Mouse (Mus musculus) WW6 (cell line): ENCODE data around the gene Fads3.

ENCODE experiments used
- DNase-seq: peaks from one replicate; pipeline ENCODE4 v3.0.0-alpha.2; 2013; ENCODE audit warnings: low read depth, low spot score

Fads3 gene

DNA sequence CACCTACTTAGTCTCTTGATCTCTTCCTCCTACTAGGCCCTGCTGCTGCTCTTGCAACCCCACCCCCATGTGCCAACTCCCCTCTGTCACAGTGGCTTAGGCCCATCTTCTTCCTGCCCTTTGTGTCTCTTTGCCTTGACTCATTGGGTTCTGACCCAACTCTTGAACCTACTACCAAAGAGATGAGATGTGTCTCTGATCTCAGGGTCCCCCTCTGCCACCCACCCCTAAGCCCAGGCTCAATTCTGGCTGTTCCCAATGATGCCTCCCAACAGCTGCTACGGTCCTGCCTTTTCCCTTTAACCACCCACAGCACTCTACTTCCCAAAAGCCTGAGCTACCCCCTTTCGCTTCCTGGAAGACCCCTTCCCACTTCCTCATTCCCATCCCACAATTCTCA lies 19.4 kb upstream of the Fads3 start:
- no peak for DNase-seq

- no peak for DNase-seq
Observed at GRCm38 (mm10) chr19:10022414-10023303, 18.7 kb upstream of the Fads3 start.

DNA sequence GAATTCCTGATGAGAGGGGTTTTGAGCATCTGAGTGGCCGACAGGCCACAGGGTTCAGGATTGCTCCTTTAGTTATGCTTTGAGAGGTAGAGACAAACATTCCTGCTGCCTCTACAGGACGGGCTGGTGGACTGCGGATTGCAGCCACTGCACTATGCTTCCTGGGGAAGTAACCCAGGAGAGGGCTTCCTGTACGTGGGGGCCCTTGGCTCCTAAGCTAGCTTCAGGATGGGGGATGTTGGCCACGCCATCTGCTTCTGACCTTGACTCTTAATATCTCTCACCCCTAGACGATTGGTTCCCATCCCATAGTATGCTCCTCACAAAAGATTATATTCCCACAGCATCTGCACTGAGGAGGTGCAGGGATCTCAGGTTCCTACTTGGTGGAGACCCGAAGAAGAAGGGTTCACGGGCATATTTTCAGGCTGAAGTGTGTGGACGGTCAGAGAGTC lies 18.0 kb upstream of the Fads3 start:
- DNase-seq = no peak

DNA sequence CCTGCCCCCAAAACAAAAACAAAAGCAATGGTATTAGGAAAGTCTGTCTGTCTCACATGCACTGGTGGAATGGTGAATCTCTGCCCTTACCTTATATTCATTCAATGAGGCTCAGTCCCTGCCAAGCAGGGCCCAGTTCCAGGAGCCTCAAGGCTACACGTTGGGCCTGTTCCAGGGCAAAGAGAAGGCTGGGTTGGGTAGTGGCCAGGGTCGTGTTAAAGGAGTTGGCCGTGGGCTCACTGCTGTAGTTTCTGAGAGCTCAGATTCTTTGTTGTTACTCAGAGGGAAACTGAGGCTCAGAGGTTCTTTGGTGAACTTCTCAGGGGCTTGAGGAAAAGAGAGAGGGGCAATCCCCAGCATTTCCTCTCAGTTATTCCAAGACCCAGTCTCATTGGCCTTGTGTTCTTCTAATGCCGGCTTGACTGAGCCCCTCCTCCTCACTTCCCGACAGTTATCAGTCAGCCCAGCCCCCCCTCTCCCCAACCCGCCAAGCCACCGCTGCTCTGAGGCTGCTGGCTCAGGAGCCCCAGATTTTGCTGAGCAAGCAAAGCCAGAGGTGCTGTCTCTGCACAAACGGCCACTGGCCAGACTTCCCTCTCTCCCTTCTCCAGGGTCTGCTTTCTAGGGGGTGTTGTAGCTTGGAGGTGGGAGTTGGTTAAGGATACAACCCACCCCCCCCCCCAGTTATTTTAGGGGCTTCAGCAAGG lies 16.0 kb upstream of the Fads3 start:
- DNase-seq = no peak

DNA sequence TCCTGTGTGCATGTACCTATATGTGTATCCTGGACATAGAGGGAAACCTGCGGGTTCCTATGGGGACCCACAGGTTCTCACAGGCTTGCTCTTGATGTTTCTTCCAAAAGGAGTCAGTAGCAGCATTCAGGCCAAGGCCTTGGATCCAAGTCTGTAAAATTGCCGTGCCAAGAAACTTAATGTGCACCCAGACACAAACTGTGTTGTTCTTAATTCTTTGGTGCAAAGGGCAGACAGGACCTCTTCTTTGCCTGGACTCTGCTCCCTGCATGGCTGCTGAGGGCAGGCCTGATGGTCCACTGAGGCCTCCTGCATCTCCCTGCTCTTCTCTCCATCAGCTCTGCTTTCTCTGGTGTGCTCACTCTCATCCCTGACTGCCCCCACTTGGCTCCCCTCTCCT lies 11.6 kb upstream of the Fads3 start:
- no peak for DNase-seq

DNA sequence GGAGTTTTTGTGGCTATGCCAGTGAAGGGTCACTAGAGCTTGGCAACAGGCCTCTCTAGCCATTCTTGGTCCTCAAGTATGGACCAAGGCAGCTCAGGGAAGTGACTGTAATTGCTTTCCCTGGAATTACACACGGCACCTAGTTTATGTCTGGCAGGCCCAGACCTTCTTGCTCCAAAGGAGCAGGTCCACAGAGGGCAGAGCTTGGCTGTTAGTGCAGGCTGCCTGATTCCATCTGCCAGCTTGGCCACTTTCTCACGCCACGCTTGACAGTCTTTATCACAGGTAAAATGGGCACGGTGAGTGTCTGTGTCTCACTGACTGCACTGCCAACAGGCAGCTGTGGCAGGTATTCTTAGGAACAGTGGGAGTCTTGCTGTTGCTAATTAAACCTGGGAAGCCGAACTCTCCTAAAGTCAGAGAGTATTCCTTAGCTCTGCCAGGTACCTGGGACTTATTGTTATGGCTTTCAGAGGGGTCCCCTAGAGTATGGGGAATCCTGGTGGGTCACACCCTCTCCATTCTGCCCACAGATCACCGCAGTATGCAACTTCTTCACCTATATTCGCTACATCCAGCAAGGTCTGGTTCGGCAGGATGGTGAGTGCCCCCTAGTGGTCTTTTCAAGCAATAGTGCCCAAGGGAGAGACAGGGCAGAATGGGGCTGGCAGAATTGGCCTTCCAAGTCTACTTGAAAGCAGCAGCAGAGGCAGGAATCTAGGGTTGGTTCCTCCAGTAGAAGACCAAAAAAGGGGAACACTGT lies 8.0 kb upstream of the Fads3 start:
- no peak for DNase-seq

DNA sequence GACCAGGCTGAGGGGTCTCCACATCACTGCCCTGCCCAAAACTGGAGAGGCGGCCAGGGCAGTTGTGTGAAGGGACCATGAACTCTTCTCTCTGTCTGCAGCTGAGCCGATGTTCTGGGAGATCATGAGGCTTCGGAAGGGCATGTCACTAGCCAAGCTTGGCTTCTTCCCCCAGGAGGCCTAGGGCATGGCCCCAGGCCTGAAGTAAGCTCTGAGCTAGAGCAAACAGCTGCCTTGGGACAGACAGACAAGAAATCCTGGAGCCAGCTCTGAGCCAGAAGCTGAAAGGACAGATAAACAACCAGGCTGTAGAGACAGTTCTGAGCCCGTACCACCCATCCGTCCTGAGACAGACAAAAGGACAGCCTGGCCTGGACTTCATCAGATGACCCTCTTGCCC lies 7.0 kb upstream of the Fads3 start:
- no peak for DNase-seq

DNA sequence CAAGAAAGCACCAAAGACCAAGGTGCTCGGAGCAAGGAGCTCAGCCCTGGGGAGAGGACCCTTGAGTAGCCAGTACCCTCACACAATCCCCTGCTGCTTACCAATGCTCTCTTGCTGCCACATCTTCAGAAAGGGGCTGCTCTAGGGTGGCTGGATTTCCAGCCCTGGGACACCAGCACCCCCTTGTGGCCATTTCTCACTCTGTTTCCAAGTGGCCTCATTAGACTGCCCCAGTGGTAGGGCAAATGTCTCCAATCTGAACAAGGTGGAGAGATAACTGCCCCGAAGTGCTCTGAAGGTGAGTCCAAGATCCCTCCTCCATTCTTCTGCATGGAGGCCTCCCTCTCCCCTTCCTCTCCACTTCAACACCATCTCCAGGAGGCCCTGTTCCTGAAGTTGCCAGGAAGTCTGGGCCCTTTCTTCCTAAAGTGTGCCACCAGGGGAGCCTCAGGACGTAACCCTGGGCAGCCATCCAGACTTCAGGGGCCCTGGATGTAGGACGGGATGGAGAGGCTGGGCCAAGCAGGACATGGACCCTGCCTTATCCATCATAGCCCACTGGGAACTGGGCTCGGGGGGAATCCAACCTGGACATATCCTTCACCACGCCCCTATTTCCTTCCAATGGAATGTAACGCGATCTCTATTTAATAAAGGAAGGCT lies 6.5 kb upstream of the Fads3 start:
- DNase-seq = no peak

- no peak for DNase-seq
Observed at GRCm38 (mm10) chr19:10037534-10037933, 3.8 kb upstream of the Fads3 start.

GRCm38 (mm10) chr19:10038364-10038763 lies 3.0 kb upstream of the Fads3 start:
- DNase-seq = no peak

DNA sequence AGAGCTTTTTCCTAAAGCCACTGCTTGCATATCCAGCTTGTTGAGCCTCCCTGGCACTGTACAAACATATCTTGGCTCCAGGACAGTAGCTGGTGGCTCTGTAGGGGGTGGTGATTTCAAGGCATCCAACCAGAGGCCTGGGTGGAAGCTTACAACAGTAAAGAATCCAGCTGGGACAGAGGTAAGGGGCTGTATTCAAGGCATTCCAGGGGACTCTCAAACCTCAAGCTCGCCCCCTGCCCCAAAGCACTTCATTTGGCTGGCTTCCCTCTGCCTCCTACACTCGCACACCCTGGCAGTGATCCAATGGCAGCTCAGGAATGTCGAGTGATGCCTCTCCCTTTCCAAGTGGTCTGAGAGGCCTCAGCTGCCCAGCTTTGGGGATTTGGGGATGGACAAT lies 2.5 kb upstream of the Fads3 start:
- no peak for DNase-seq

- no peak for DNase-seq
Observed at GRCm38 (mm10) chr19:10039615-10040014, 1.8 kb upstream of the Fads3 start.

DNA sequence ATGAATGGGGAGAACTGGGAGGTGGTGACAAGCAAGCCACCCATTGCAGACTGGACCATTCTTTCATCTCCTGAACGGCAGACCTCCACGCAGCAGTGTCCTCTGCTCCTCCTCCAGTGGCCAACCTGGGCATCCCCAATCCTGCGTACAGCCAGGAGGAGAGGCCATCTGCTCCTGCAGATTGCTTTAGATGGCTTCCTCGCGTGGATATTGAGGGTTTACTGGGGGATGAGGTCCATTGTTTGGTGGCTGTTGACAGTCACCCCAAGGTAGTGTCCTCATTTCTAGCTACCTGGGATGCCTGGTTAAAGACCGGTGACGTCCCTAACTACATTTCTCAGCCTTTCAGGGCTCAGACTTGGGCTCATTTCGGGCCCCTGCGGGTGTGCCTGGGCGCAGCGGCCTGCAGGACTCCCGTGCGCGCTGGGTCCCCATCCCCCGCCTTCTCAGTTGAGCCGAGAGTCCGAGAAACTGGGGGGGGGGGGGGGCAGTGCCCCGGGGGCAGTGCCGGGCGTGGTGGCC lies 442 bp upstream of the Fads3 start:
- DNase-seq = no peak

GRCm38 (mm10) chr19:10042232-10042631 lies 863 bp downstream of the Fads3 start:
- no peak for DNase-seq

GRCm38 (mm10) chr19:10042816-10043215 lies 1.4 kb downstream of the Fads3 start:
- DNase-seq = no peak

- DNase-seq = no peak
Observed at GRCm38 (mm10) chr19:10043643-10044042, 2.3 kb downstream of the Fads3 start.

DNA sequence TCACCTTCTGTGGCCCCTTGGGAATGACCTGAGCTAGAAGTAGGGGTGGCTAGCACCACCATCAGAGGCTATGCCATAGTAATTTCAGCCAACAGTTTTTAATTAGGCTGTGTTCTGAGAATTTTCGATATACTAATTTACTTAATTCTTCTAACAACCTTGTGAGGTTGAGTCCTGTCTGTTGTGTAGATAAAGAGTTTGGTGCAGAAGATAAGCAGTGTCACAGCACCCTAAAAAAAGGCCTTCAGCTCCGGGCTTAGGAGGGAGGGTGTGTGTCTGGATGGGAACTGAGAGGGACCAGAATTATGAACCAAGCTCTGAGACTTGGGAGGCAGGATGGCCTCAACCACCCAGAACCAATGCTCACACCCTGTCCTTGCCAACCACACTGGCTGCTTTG lies 4.3 kb downstream of the Fads3 start:
- no peak for DNase-seq

- no peak for DNase-seq
Observed at GRCm38 (mm10) chr19:10046346-10046745, 5.0 kb downstream of the Fads3 start.

DNA sequence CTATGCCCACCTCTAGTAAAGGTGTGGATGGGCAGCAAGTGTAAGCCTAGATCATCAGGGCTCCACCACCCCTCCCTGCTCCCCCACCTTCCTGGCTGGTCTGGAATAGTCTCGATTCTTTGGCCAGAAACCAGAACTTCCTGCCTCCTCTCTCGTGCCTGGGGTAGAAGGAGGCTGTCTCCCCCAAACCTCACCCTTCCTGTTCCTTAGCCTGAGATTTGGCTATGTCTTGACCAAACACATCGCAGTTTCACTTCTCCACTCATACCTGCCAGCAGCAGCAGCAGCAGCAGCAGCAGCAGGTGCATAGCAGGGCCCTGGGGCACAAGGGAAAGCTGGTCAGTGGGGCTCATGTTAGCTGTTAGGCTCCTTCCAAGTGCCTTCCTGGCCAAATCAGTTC lies 5.6 kb downstream of the Fads3 start:
- DNase-seq = no peak

DNA sequence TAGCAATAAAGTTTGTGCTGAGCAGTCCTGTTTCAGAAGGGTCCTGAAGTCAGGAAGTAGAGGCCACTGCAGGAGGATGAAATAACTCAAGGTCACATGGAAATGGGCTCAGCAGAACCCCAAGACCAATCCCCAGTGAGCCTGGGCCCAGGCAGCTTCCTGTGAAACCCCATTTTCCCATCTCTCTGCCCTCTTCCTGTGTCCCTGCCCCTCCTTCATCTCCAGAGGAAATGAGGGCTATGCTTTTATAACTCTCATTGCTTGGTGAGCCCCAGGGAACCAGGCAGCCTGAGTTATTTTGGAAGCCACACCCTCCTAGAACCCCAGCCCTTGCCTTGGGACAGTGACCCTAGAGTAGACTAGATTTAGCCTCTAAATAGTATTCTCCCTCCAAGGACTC lies 8.2 kb downstream of the Fads3 start:
- DNase-seq = no peak

DNA sequence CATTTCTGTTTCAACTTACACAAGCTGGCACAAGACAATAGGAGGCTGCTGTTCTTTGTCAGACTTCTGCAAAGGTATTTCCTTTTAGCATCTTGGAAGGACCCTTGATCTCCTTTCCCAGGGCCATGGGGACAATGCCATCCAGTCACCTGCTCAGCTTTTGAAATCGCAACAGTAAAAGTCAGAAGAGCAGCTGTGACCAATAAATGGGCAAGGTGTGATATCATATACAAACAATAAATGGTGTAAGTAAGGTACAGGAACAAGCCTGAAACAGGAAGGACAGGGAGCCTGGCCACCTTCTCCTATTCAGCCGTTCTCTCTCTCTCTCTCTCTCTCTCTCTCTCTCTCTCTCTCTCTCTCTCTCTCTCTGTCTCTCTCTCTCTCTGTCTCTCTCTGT lies 9.1 kb downstream of the Fads3 start:
- no peak for DNase-seq

- no peak for DNase-seq
Observed at GRCm38 (mm10) chr19:10052698-10053097, 11.3 kb downstream of the Fads3 start.
